Mouse (Mus musculus) lung, embryonic 14.5 days (tissue): ENCODE results near the gene Trim44. TPM values are rescaled to one million over a fixed set of nuclear protein-coding genes. Genes with fewer than 3 reads are reported as not detected.

Experiments
- ATAC-seq: fragments of 200-750 bp; cut with Nextera tagmentation; 2 replicates; pipeline ENCODE4 v1.8.0; 2017; ENCODE audit warnings: mild to moderate bottlenecking, moderate TSS enrichment, moderate library complexity; ENCODE audit not compliant: insufficient read depth
- DNase-seq: peaks from one replicate; pipeline ENCODE4 v3.0.0-alpha.2; 2015
- H3K27ac ChIP-seq: fragments of 300-500 bp; sonication (generic); 2 replicates; pipeline ENCODE4 v1.5.1; 2014; ENCODE audit warnings: low read depth, mild to moderate bottlenecking, moderate library complexity
- H3K27me3 ChIP-seq: fragments of 300-500 bp; sonication (generic); 2 replicates; pipeline ENCODE4 v1.6.1; 2014; ENCODE audit warnings: low read length, control low read depth; ENCODE audit not compliant: insufficient read depth
- H3K36me3 ChIP-seq: fragments of 300-500 bp; sonication (generic); 2 replicates; pipeline ENCODE4 v1.6.1; 2014; ENCODE audit warnings: control low read depth; ENCODE audit not compliant: insufficient read depth
- H3K4me1 ChIP-seq: fragments of 300-500 bp; sonication (generic); 2 replicates; pipeline ENCODE4 v1.6.1; 2014; ENCODE audit warnings: antibody characterized with exemption, control low read depth; ENCODE audit not compliant: insufficient read depth
- H3K4me2 ChIP-seq: fragments of 300-500 bp; sonication (generic); 2 replicates; pipeline ENCODE4 v1.6.1; 2014; ENCODE audit warnings: mild to moderate bottlenecking
- H3K4me3 ChIP-seq: fragments of 300-500 bp; sonication (generic); 2 replicates; pipeline ENCODE4 v1.5.1; 2014; ENCODE audit warnings: low read depth, low read length
- H3K9ac ChIP-seq: fragments of 300-500 bp; sonication (generic); 2 replicates; pipeline ENCODE4 v1.6.1; 2014
- H3K9me3 ChIP-seq: fragments of 300-500 bp; sonication (generic); 2 replicates; pipeline ENCODE4 v1.6.1; 2016; ENCODE audit warnings: low read depth, low read length, control low read depth
- CTCF ChIP-seq: IDR thresholded peaks from 2 replicates; pipeline ENCODE4 v1.5.1; 2016; ENCODE audit warnings: antibody characterized with exemption, low read depth
- WGBS: fragments of 180-500 bp; shearing (Covaris S2); extraction: QIAGEN DNeasy Blood & Tissue Kit; methylation state at CpG from one replicate; pipeline ENCODE4 v1.1.7; 2014; 5-methylcytosine and 5-hydroxymethylcytosine counted together
- polyA plus RNA-seq: library from polyadenylated mRNA; unstranded; fragments of >200 nt; fragmentation: Nextera tagmentation; extraction: Ambion mirVana; gene quantifications from 2 replicates; pipeline ENCODE4 v1.2.1, GENCODE M21; 2014

The Trim44 gene
- polyA plus RNA-seq, 1 experiment from 2014 or later, result 39.3 TPM

- Histone ChIP-seq H3K4me2 (no peak overlapping the region), H3K27ac (no peak overlapping the region), H3K9ac (no peak overlapping the region), H3K27me3 (no peaks in the 10 kb centered on the region), H3K36me3 (no peaks in the 10 kb centered on the region), H3K9me3 (no peaks in the 10 kb centered on the region), H3K4me1 (no peaks in the 10 kb centered on the region), H3K4me3 (no peak overlapping the region)
- no peak for TF ChIP-seq CTCF
- ATAC-seq, result no peak
- DNase-seq, result no peak
Measured at GRCm38 (mm10) chr2:102427974-102428373, 20.3 kb upstream of the Trim44 start.

- no peaks in the 10 kb centered on the region for H3K27me3 ChIP-seq
- no peak overlapping the region for H3K27ac ChIP-seq
- ATAC-seq (no peak), DNase-seq (no peak)
- no peaks in the 10 kb centered on the region for H3K4me1 ChIP-seq
- H3K9me3 ChIP-seq, result no peaks in the 10 kb centered on the region
- H3K36me3 ChIP-seq, result no peaks in the 10 kb centered on the region
- WGBS, result 41% methylated on average over 3 of the region's 3 CpGs
- TF ChIP-seq CTCF, result no peak
- H3K4me2 ChIP-seq, result no peak overlapping the region
- no peak overlapping the region for H3K9ac ChIP-seq
- no peak overlapping the region for H3K4me3 ChIP-seq
Measured at GRCm38 (mm10) chr2:102426434-102426833, 18.8 kb upstream of the Trim44 start.

GRCm38 (mm10) chr2:102416149-102416743 lies 8.6 kb upstream of the Trim44 start:
- Histone ChIP-seq H3K27me3 (no peaks in the 10 kb centered on the region), H3K4me2 (no peak overlapping the region), H3K9me3 (no peaks in the 10 kb centered on the region), H3K27ac (peak overlapping the region; percentile 2; the same call in 1 of the 2 replicates), H3K36me3 (no peaks in the 10 kb centered on the region), H3K4me1 (no peaks in the 10 kb centered on the region), H3K4me3 (no peak overlapping the region), H3K9ac (no peak overlapping the region)
- DNase-seq (peak; percentile 71), ATAC-seq (peak; percentile 81)
- WGBS, result 61% methylated on average over 14 of the region's 14 CpGs
- no peak for TF ChIP-seq CTCF

- DNase-seq (no peak), ATAC-seq (no peak)
- WGBS, result 82% methylated on average over 2 of the region's 2 CpGs
- Histone ChIP-seq H3K27me3 (no peaks in the 10 kb centered on the region), H3K4me2 (no peak overlapping the region), H3K27ac (no peak overlapping the region), H3K4me3 (no peak overlapping the region), H3K36me3 (no peaks in the 10 kb centered on the region), H3K9ac (no peak overlapping the region), H3K9me3 (no peaks in the 10 kb centered on the region), H3K4me1 (no peaks in the 10 kb centered on the region)
- TF ChIP-seq CTCF, result no peak
Measured at GRCm38 (mm10) chr2:102412738-102413137, 5.1 kb upstream of the Trim44 start.

GRCm38 (mm10) chr2:102410615-102411014 lies 3.0 kb upstream of the Trim44 start:
- Histone ChIP-seq H3K4me2 (no peak overlapping the region), H3K27ac (no peak overlapping the region), H3K36me3 (no peaks in the 10 kb centered on the region), H3K4me1 (no peaks in the 10 kb centered on the region), H3K4me3 (no peak overlapping the region), H3K9ac (no peak overlapping the region), H3K27me3 (no peaks in the 10 kb centered on the region), H3K9me3 (no peaks in the 10 kb centered on the region)
- DNase-seq (peak; percentile 34), ATAC-seq (no peak)
- no peak for TF ChIP-seq CTCF
- 54% methylated on average over 4 of the region's 4 CpGs for WGBS

- no peak overlapping the region for H3K9ac ChIP-seq
- H3K27ac ChIP-seq, result no peak overlapping the region
- no peaks in the 10 kb centered on the region for H3K4me1 ChIP-seq
- no peak for ATAC-seq
- H3K36me3 ChIP-seq, result no peaks in the 10 kb centered on the region
- DNase-seq, result no peak
- no peaks in the 10 kb centered on the region for H3K9me3 ChIP-seq
- TF ChIP-seq CTCF, result no peak
- WGBS, result 81% methylated on average over 3 of the region's 3 CpGs
- H3K4me2 ChIP-seq, result no peak overlapping the region
- no peaks in the 10 kb centered on the region for H3K27me3 ChIP-seq
- H3K4me3 ChIP-seq, result no peak overlapping the region
Measured at GRCm38 (mm10) chr2:102409741-102410140, 2.1 kb upstream of the Trim44 start.

- DNase-seq (peak; percentile 12), ATAC-seq (peak; percentile 21; the same call in 1 of the 2 replicates)
Measured at GRCm38 (mm10) chr2:102406324-102407304, 1.0 kb downstream of the Trim44 start.

More at GRCm38 (mm10) chr2:102406324-102407304, 1.0 kb downstream of the Trim44 start:
- Histone ChIP-seq H3K27ac (no peak overlapping the region), H3K4me2 (peak overlapping the region; percentile 21; the same call in 1 of the 2 replicates), H3K4me3 (no peak overlapping the region), H3K9me3 (no peaks in the 10 kb centered on the region), H3K36me3 (no peaks in the 10 kb centered on the region), H3K9ac (no peak overlapping the region), H3K4me1 (no peaks in the 10 kb centered on the region), H3K27me3 (no peaks in the 10 kb centered on the region)
- 49% methylated on average over 4 of the region's 4 CpGs for WGBS
- TF ChIP-seq CTCF, result no peak
